Mouse (Mus musculus) heart, postnatal 36 days (tissue): ENCODE data around the gene Yipf7. TPM values are rescaled to one million over a fixed set of nuclear protein-coding genes. Genes with fewer than 3 reads are reported as not detected.
A peak's percentile ranks its signal among the peaks of the same experiment; 100 is the strongest.

Experiments
- DNase-seq, 2 experiments: peaks; one replicate each; pipeline ENCODE4 v3.0.0; 2021 to 2022
- intact Hi-C: fragments of 180-260 bp; cut with DNase I; formaldehyde crosslinking; loops from one replicate; pipeline ENCODE4 v1.15.1; 2025
- total RNA-seq, 2 experiments: library from RNA; stranded (reverse); gene quantifications; 2 replicates each; pipeline ENCODE4 v1.2.3; 2021

The Yipf7 gene
- total RNA-seq: 100 to 1,000 TPM; 158 to 177 TPM

GRCm38 (mm10) chr5:69542489-69542888 is at the start of gene Yipf7:
Yipf7 (minus strand) TSS chr5:69542648.
- DNase-seq: no peak
- intact Hi-C loops: no loop called here

GRCm38 (mm10) chr5:69591640-69592461 is 49.4 kb upstream of the Yipf7 start, which contains the start of gene Gnpda2:
Gnpda2 (minus strand) TSS chr5:69592340.
- intact Hi-C loops: loop anchor here (2.0 kb wide), 1 partner anchor 35 kb away; the partner anchor contains the start of gene Guf1
- peak; percentile 80 to 84 for DNase-seq

- intact Hi-C loops: loop anchor here (2.0 kb wide), 1 partner anchor 35 kb away; the partner anchor contains the start of gene Gnpda2
- DNase-seq: no peak
Measured at GRCm38 (mm10) chr5:69557404-69557935, 15.0 kb upstream of the Yipf7 start.

GRCm38 (mm10) chr5:69556628-69557403 is 14.4 kb upstream of the Yipf7 start, which contains the start of gene Guf1:
Guf1 (plus strand) TSS chr5:69556923.
- DNase-seq: peak; percentile 97 to 98
- intact Hi-C loops: loop anchor here (2.0 kb wide), 1 partner anchor 36 kb away; the partner anchor contains the start of gene Gnpda2

- intact Hi-C loops: no loop called here
Measured at GRCm38 (mm10) chr5:69541680-69542079, 768 bp downstream of the Yipf7 start.

GRCm38 (mm10) chr5:69523944-69524343 is 18.5 kb downstream of the Yipf7 start:
- intact Hi-C loops: no loop called here

More at GRCm38 (mm10) chr5:69541680-69542079, 768 bp downstream of the Yipf7 start:
- no peak for DNase-seq

GRCm38 (mm10) chr5:69522064-69522463 is 20.4 kb downstream of the Yipf7 start:
- DNase-seq: no peak
- intact Hi-C loops: no loop called here

More at GRCm38 (mm10) chr5:69523944-69524343, 18.5 kb downstream of the Yipf7 start:
- no peak for DNase-seq

- intact Hi-C loops: no loop called here
- peak in 1 of 2 experiments; percentile 35 for DNase-seq
Measured at GRCm38 (mm10) chr5:69520661-69521278, 21.7 kb downstream of the Yipf7 start.

- no peak for DNase-seq
- intact Hi-C loops: loop anchor here (10.0 kb wide), 1 partner anchor 1257 kb away; no protein-coding TSS in a partner anchor
Measured at GRCm38 (mm10) chr5:69512203-69512602, 30.2 kb downstream of the Yipf7 start.

GRCm38 (mm10) chr5:69511631-69512030 is 30.8 kb downstream of the Yipf7 start:
- intact Hi-C loops: loop anchor here (10.0 kb wide), 1 partner anchor 1257 kb away; no protein-coding TSS in a partner anchor
- no peak for DNase-seq

GRCm38 (mm10) chr5:69507045-69507444 is 35.4 kb downstream of the Yipf7 start:
- intact Hi-C loops: no loop called here
- DNase-seq: no peak

GRCm38 (mm10) chr5:69489046-69489445 is 53.4 kb downstream of the Yipf7 start:
- DNase-seq: no peak
- intact Hi-C loops: no loop called here

GRCm38 (mm10) chr5:69467520-69467919 is 74.9 kb downstream of the Yipf7 start:
- intact Hi-C loops: no loop called here
- no peak for DNase-seq

Other genes with a start within 250 kb of the Yipf7 start
- gene Kctd8, start 201.0 kb downstream of the Yipf7 start, total RNA-seq: under 1 TPM; 0.30 to 0.33 TPM
- gene Guf1, start 14.3 kb upstream of the Yipf7 start, total RNA-seq: 10 to 100 TPM; 26.1 to 30.1 TPM
- 10 to 100 TPM; 10.9 to 11.6 TPM for gene Gnpda2, start 49.7 kb upstream of the Yipf7 start, total RNA-seq